Mouse (Mus musculus) erythroblast, embryonic 14.5 days (primary cell): ENCODE data around the gene Gm4756. TPM values are rescaled to one million over a fixed set of nuclear protein-coding genes. Genes with fewer than 3 reads are reported as not detected.

Source experiments
- H3K27me3 ChIP-seq: 2 replicates; pipeline ENCODE4 v1.6.1; 2012; ENCODE audit warnings: inconsistent platforms; ENCODE audit not compliant: control insufficient read depth
- H3K36me3 ChIP-seq: 2 replicates; pipeline ENCODE4 v1.6.1; 2012; ENCODE audit warnings: mild to moderate bottlenecking, inconsistent platforms; ENCODE audit not compliant: control insufficient read depth
- H3K4me1 ChIP-seq: 2 replicates; pipeline ENCODE4 v1.6.1; 2012; ENCODE audit warnings: inconsistent platforms; ENCODE audit not compliant: control insufficient read depth
- H3K4me3 ChIP-seq: replicated peaks from 2 replicates; pipeline ENCODE3; 2012; ENCODE audit warnings: moderate library complexity, mild to moderate bottlenecking, inconsistent platforms
- H3K9me3 ChIP-seq: 2 replicates; pipeline ENCODE4 v1.6.1; 2012; ENCODE audit warnings: low read length, inconsistent platforms, mixed read lengths; ENCODE audit not compliant: control insufficient read depth
- GATA1 ChIP-seq: IDR thresholded peaks from 2 replicates; pipeline ENCODE4 v1.6.1; 2012; ENCODE audit warnings: low read length, inconsistent platforms, mixed read lengths
- TAL1 ChIP-seq: IDR thresholded peaks from 3 replicates; pipeline ENCODE4 v1.6.1; 2012; ENCODE audit warnings: low read length, inconsistent platforms, mixed read lengths
- polyA plus RNA-seq: library from polyadenylated mRNA; stranded (reverse); fragments of >175 nt; gene quantifications from 2 replicates; pipeline ENCODE4 v1.2.3, GENCODE M21; 2012

The Gm4756 gene
- polyA plus RNA-seq, 1 experiment = not detected

- no peak for TF ChIP-seq GATA1
- H3K36me3 ChIP-seq = peaks cover 2% of the 10 kb centered on the region; the same call in 1 of the 2 replicates
- peak within 1 kb of the TSS; percentile 73 for H3K4me3 ChIP-seq
- no peaks in the 10 kb centered on the region for H3K9me3 ChIP-seq
- H3K4me1 ChIP-seq = peaks cover 16% of the 10 kb centered on the region
- H3K27me3 ChIP-seq = no peaks in the 10 kb centered on the region
These were observed 113.4 kb downstream of the Gm4756 start, which contains the start of gene Pcnx4 for GRCm38 (mm10) chr12:72536021-72536597. TSS of gene Pcnx4 (plus strand) at chr12:72536383.

- peak overlapping the region; percentile 73 for H3K4me3 ChIP-seq
- peaks cover 16% of the 10 kb centered on the region for H3K4me1 ChIP-seq
- no peaks in the 10 kb centered on the region for H3K27me3 ChIP-seq
- no peaks in the 10 kb centered on the region for H3K9me3 ChIP-seq
- TF ChIP-seq TAL1 (no peak), GATA1 (no peak)
- peaks cover 2% of the 10 kb centered on the region; the same call in 1 of the 2 replicates for H3K36me3 ChIP-seq
These were observed 113.9 kb downstream of the Gm4756 start for GRCm38 (mm10) chr12:72535599-72535998.

- Histone ChIP-seq H3K27me3 (no peaks in the 10 kb centered on the region), H3K36me3 (peaks cover 2% of the 10 kb centered on the region; the same call in 1 of the 2 replicates), H3K9me3 (no peaks in the 10 kb centered on the region), H3K4me3 (no peak overlapping the region), H3K4me1 (peaks cover 16% of the 10 kb centered on the region)
- TF ChIP-seq GATA1 (no peak), TAL1 (no peak)
These were observed 115.5 kb downstream of the Gm4756 start for GRCm38 (mm10) chr12:72533986-72534385.

GRCm38 (mm10) chr12:72532303-72532702 is 117.2 kb downstream of the Gm4756 start:
- no peaks in the 10 kb centered on the region for H3K27me3 ChIP-seq
- no peaks in the 10 kb centered on the region for H3K9me3 ChIP-seq
- H3K4me3 ChIP-seq = no peak overlapping the region
- H3K36me3 ChIP-seq = no peaks in the 10 kb centered on the region
- TF ChIP-seq TAL1 = no peak
- TF ChIP-seq GATA1 = no peak
- H3K4me1 ChIP-seq = peaks cover 18% of the 10 kb centered on the region

Other genes with a start within 250 kb of the Gm4756 start
- gene Rtn1, start 240.6 kb downstream of the Gm4756 start, polyA plus RNA-seq = 0.02 TPM in 1 of 2 replicates, not detected in the other
- gene Lrrc9, start 207.8 kb downstream of the Gm4756 start, polyA plus RNA-seq = not detected in 2 replicates
- 0.03 and 0.05 TPM in 2 replicates for gene Pcnx4, start 113.3 kb downstream of the Gm4756 start, polyA plus RNA-seq
- gene Dhrs7, start 15.2 kb upstream of the Gm4756 start, polyA plus RNA-seq = 0.08 TPM in 1 of 2 replicates, not detected in the other
- gene Ppm1a, start 107.8 kb upstream of the Gm4756 start, polyA plus RNA-seq = 2.5 and 2.6 TPM in 2 replicates